17 mouse cellular contexts compared by ENCODE assay signal in the genomic region with DNA sequence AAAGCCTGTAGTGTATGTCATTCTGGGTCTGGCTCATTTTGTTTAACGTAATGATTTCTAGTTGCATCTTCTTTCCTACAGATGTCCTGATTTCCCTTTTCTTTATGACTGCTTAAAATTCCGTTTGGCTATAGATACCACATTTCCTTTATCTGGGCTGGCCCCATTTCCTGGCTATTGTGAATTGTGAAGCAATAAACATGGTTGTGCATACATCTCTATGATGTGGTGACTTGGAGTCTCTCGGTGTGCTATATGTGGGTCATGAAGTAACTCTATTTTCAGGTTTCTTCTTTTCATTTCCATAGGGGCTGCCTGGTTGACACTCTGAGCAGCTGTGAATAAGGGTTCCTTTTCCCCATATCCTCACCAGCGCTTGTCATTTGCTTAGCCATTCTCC.
DNase-seq lines count a peak whose midpoint lies in the region; ATAC-seq lines count a peak whose summit lies in the region.
"Had no signal": no experiment of that assay in that cellular context is flagged by ENCODE, and none has a peak within 500 bp of the region (broad histone marks: within the 10 kb centered on the region; RNA-seq: fewer than 3 reads in every experiment).

No protein-coding gene starts in this region.

- DNase-seq in thymus, postnatal 0 days (ENCODE audit: low spot score): peak; percentile 12
- DNase-seq in thymus, postnatal 4 days: no peak
- no peak for DNase-seq in cerebellum, postnatal 4 days (ENCODE audit: low spot score in 2 of 2)
- DNase-seq: adrenal gland, adult 2 months; adrenal gland, postnatal 10 days; adrenal gland, postnatal 25 days; cerebellum, adult 11 months; cerebellum, adult 18-20 months; cerebellum, adult 8-10 months; cerebellum, adult 9-11 months; cerebellum, postnatal 14 days; cerebellum, postnatal 36 days; embryo, embryonic 11 days had no signal

- ATAC-seq in granulocyte monocyte progenitor cell, adult 5-6 weeks (replicated peaks; ENCODE audit: poor library complexity, severe bottlenecking): peak; percentile 94
- no peak for ATAC-seq in frontal cortex, adult (ENCODE audit: low TSS enrichment)
- ATAC-seq: forebrain, embryonic 14.5 days; forebrain, embryonic 16.5 days had no signal
